Mouse (Mus musculus) frontal cortex, postnatal 10 days (tissue): ENCODE data around the gene Sdha.
A peak's percentile ranks its signal among the peaks of the same experiment; 100 is the strongest.

Experiments
- DNase-seq, 2 experiments: peaks; one replicate each; pipeline ENCODE4 v3.0.0; 2022; ENCODE audit warnings: low spot score in 2 of 2, mixed read lengths in 1 of 2

Gene Sdha

GRCm38 (mm10) chr13:74349566-74350434 is at the start of gene Sdha, which contains the start of gene Ccdc127:
Gene Sdha (minus strand): TSS chr13:74350280.
Gene Ccdc127 (plus strand): TSS chr13:74350309.
- DNase-seq = peak; percentile 89 to 95

- DNase-seq = no peak
Observed at GRCm38 (mm10) chr13:74399298-74399839, 49.3 kb upstream of the Sdha start, which contains the start of gene Ftl1-ps1. Gene Ftl1-ps1 (plus strand): TSS chr13:74399694.

- DNase-seq = no peak
Observed at GRCm38 (mm10) chr13:74391156-74391555, 41.1 kb upstream of the Sdha start.

- peak; percentile 52 to 73 for DNase-seq
Observed at GRCm38 (mm10) chr13:74390371-74390990, 40.4 kb upstream of the Sdha start, which contains the start of gene Zfp72. Gene Zfp72 (minus strand): TSS chr13:74390836.

- no peak for DNase-seq
Observed at GRCm38 (mm10) chr13:74389730-74390129, 39.6 kb upstream of the Sdha start.

GRCm38 (mm10) chr13:74382289-74382688 is 32.2 kb upstream of the Sdha start:
- DNase-seq = no peak

GRCm38 (mm10) chr13:74381533-74382276 is 31.6 kb upstream of the Sdha start:
- DNase-seq = no peak

GRCm38 (mm10) chr13:74363859-74364235 is 13.8 kb upstream of the Sdha start, which contains the start of gene Lrrc14b:
Gene Lrrc14b (minus strand): TSS chr13:74364005.
- no peak for DNase-seq

- DNase-seq = no peak
Observed at GRCm38 (mm10) chr13:74363176-74363858, 13.2 kb upstream of the Sdha start.

GRCm38 (mm10) chr13:74362218-74362617 is 12.1 kb upstream of the Sdha start:
- DNase-seq = no peak

- DNase-seq = no peak
Observed at GRCm38 (mm10) chr13:74356491-74356890, 6.4 kb upstream of the Sdha start.

- no peak for DNase-seq
Observed at GRCm38 (mm10) chr13:74350435-74350906, 391 bp upstream of the Sdha start.

- no peak for DNase-seq
Observed at GRCm38 (mm10) chr13:74341036-74341435, 9.0 kb downstream of the Sdha start.

GRCm38 (mm10) chr13:74329321-74329720 is 20.8 kb downstream of the Sdha start:
- DNase-seq = no peak

GRCm38 (mm10) chr13:74317170-74317849 is 32.8 kb downstream of the Sdha start, which contains the start of gene Pdcd6:
Gene Pdcd6 (minus strand): TSS chr13:74317580.
- peak; percentile 79 to 87 for DNase-seq

- no peak for DNase-seq
Observed at GRCm38 (mm10) chr13:74316789-74317169, 33.3 kb downstream of the Sdha start.

- no peak for DNase-seq
Observed at GRCm38 (mm10) chr13:74316386-74316785, 33.7 kb downstream of the Sdha start.

- DNase-seq = no peak
Observed at GRCm38 (mm10) chr13:74314616-74315015, 35.5 kb downstream of the Sdha start.

- DNase-seq = no peak
Observed at GRCm38 (mm10) chr13:74305780-74306179, 44.3 kb downstream of the Sdha start.

- no peak for DNase-seq
Observed at GRCm38 (mm10) chr13:74305380-74305779, 44.7 kb downstream of the Sdha start.
